Mouse (Mus musculus): ENCODE results near the gene Pdk2.

The Pdk2 gene

GRCm38 (mm10) chr11:95070140-95071107 is 29.3 kb upstream of the Pdk2 start:
- no peak for DNase-seq (ENCODE audit: low spot score)

- no peak for DNase-seq (ENCODE audit: low spot score)
Observed at GRCm38 (mm10) chr11:95069226-95069957, 28.2 kb upstream of the Pdk2 start.

DNA sequence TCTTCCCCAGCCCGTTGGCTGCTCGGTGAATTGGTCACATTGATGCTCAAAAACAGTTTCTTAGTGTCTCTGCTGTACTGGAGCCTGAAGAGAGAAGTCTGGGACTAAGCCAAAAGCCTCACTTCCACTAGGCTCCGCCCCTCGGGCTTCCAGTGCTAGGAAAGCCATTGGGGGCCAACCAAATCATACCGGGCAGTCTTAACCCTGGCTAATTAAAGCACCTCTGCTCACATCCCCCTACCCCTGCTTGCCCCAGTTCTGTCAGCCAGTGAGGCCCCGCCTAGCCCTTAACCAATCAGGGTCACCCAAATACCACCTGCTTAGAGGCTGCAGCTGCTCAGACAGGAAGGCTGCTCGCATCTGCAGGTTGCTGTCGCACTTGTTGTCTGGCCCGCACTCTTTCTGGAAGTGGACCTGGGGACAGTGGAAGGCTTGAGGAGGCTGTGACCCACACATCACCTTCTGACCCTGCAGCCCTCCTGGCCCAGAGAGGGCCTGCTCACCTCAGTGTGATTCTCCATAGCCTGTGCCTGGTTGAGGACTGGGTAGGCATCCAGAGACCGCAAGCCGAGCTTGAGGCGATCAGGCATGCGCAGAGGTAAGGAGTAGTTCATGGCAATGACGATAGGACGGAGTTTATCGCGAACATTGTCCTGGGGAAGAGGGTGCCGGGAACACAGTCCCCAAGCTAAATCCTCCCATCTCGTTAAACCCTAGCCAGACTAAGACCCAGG is 15.8 kb upstream of the Pdk2 start:
- peak; percentile 66 for DNase-seq (ENCODE audit: low spot score)

GRCm38 (mm10) chr11:95053062-95053461 is 11.9 kb upstream of the Pdk2 start:
- DNase-seq (ENCODE audit: low spot score), result no peak

GRCm38 (mm10) chr11:95046980-95047680 is 6.0 kb upstream of the Pdk2 start:
- DNase-seq (ENCODE audit: low spot score), result peak; percentile 90

DNA sequence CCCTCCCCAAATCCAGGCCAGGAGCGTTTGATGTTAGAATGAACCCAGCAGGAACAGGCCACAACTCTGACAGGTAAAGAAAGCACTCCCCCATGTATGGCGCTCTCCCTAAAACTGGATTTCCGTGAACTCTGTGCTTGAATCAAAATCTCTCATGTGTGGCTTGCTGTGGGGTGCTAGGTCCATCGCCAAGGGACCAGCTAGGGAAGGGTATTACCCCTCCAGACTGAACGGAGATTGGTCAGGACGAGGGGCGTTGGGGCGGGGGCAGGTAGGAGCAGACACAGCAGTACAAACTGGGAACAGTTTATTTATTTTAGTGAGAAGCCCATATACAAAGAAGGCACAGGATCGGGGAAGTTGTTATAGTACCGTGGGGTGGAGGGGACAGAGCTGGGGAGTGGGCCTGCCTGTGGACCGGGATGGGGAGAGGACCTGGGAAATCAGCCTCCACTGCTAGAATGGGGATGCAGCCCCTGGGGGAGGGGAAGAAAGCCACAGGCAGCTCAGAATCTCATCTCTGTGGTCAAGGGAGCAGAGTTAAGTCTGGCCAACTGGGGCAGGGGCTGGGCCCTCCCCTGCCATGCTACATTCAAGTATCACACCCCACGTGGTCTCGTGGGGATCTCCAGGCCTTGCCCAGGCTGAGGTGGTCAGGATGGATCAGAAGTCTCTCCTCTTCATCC is 3.2 kb upstream of the Pdk2 start:
- DNase-seq (ENCODE audit: low spot score), result no peak

DNA sequence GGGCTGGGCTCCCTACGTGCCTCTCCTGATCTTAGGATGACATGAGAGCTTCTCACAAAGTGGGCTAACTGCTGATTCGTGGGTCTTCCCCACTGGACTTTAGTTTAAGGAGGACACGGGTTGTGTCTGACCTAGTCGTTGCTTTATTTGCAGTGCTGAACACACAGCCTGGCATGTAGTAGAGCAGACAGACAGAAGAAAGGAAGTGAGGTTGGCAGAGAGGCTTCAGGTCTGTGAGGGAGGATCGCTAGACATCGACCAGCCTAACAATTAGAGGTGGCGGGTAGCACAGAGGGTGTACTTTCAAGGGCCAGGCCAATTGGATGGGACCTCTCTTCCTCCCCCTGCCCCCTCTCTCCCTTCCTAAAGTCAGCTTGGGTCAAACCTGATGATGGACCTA is 2.5 kb upstream of the Pdk2 start:
- DNase-seq (ENCODE audit: low spot score), result no peak

DNA sequence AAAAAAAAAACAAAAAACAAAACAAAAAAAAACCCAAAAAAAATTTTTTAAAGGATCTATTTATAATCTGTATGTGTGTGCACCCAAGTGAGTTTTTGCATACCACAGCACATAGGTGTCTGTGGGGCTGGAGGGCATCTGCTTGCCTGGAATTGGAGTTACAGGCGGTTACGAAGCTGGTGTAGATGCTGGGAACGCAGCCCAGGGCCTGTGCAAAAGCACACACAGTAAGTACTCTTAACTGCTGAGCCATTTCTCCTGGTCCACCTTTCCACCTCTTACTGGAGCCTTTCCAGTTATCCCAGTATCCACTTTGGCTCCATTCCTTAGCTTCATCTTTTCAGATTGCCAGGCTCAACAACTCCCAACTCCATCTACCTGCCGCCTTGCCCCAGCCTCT is 1.9 kb upstream of the Pdk2 start:
- DNase-seq (ENCODE audit: low spot score), result no peak

GRCm38 (mm10) chr11:95042096-95042495 is 942 bp upstream of the Pdk2 start:
- DNase-seq (ENCODE audit: low spot score), result peak; percentile 96

GRCm38 (mm10) chr11:95040491-95041138 is 539 bp downstream of the Pdk2 start:
- DNase-seq (ENCODE audit: low spot score), result peak; percentile 37

DNA sequence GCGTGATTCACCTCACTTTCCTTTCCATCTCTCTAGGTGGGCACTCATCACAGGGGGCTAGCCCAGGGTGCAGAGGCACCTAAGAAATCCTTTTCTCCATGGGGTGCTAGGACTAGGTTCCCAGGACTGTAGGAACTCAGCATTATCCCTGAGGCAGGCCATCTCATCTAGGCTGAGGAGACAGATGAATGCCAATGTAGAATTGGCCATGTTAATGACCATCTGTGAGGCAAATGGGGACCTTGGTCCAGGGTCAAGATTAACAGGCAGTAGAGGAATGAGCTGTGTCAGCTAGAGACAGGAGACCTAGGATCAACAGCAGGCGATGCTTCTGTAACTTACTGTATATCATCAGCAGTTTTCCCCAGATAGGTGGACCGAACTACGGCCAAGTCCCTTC is 1.4 kb downstream of the Pdk2 start:
- no peak for DNase-seq (ENCODE audit: low spot score)

- no peak for DNase-seq (ENCODE audit: low spot score)
Observed at GRCm38 (mm10) chr11:95038818-95039655, 2.1 kb downstream of the Pdk2 start.

- no peak for DNase-seq (ENCODE audit: low spot score)
Observed at GRCm38 (mm10) chr11:95038156-95038817, 2.9 kb downstream of the Pdk2 start.

DNA sequence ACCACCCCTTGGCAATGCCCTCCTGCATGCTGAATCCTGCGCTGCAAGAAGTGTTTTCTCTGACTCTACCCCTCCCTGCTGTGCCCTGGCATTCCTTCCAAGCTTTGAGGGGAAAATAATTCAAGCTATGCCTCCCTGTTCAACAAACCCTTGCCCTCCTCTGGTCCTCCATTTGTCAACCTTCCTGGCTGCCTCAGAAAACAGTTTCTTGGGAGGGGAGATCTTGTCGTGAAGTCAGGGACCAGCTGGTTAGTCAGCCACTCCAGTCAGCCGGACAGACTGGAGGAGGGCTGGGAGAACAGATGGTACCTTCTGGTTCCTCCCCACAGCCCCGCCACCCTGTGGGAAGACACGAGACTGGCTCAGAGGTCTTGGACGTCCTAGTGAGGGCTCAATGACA is 3.8 kb downstream of the Pdk2 start:
- DNase-seq (ENCODE audit: low spot score), result no peak

DNA sequence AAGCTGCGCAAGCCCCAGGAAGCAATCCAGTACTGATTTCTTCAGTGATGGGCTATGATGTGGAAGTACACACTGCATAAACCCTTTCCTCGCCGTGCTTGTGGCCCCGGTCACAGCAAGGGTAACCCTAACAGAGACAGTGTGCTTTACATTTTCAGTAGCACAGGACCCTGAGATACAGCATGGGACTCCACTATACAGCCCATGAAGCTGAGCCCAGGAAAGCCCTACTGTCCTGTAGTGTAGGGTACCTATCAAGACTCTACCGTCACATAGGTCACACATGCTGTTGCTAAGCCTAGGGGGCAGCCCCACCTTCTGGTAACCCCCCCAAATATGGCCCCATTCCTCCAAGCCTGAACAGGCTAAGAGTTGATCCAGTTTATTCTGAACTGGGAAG is 4.6 kb downstream of the Pdk2 start:
- no peak for DNase-seq (ENCODE audit: low spot score)

DNA sequence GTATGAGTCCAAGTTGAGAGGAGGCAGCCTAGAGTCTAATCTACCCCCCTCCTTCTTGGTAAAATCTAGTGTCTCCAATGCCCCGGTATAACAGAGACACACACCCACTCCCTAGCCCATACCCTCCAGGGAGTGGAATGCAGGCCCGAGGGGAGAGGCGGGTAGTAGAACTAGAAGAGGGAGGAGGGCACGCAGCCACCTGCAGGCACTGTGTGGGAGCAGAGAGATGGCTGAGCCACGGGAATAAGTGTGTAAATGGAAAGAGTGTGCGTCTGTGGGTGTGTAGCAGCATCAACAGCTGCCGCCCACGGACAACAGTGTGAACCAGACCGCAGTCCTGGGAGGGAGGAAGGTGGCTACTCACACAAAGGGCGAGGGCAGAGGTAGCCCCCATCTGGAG is 6.3 kb downstream of the Pdk2 start:
- DNase-seq (ENCODE audit: low spot score), result no peak

DNA sequence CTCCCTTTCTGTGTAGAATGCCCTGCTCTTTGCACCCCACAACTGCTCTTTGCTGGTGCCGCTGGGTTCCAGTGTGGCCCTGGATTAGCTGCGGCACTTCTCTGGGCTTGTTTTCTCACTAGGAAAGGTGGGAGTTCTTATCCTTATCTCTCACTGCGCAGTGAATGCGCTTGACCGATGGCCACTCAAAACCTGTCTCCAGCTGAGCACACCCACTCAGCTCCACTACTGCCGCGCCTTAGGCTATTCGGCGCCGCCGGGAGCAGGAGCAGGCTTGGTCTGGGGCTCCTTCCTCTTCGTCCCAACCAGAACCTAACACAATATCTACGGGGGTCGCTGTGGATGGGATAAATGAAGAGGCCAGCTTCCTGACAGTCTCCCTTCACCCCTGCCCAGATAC is 7.5 kb downstream of the Pdk2 start:
- no peak for DNase-seq (ENCODE audit: low spot score)

- no peak for DNase-seq (ENCODE audit: low spot score)
Observed at GRCm38 (mm10) chr11:95032945-95033344, 8.2 kb downstream of the Pdk2 start.

- DNase-seq (ENCODE audit: low spot score), result peak; percentile 55
Observed at GRCm38 (mm10) chr11:95027850-95028470, 13.2 kb downstream of the Pdk2 start.
